Comparison of ENCODE assay signal across 8 mouse cellular contexts in the genomic region with DNA sequence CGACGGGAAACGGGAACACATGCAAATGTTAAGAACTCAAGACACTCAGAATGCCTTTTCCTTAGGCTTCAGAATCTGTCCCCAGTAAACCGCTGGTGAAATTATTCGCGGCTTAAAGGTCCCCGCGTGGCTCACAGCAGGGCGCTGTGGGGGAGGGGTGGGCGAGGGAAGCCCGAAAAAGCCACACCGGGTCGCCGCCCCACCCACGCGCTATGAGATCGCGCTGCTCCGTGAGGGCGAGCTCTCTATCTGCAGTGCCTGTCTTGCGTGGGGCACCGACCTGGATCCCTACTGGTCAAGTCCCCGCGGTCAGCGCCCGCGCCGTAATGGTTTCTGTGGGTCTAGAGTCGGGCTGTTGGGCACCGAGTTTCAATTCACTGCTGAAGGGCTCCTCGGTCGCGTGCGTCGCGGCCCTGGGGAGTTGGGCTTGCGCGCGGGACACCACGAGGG. TPM values are rescaled to one million over a fixed set of nuclear protein-coding genes. Genes with fewer than 3 reads are reported as not detected.
DNase-seq lines count a peak whose midpoint lies in the region; ATAC-seq and TF ChIP-seq lines count a peak whose summit lies in the region.

No protein-coding gene starts in this region.

- no peak for TF ChIP-seq CTCF in cortical plate, adult 2 months (IDR thresholded peaks at IDR 0.05; ENCODE audit: extremely low read depth, insufficient read depth, low read length)
- no peak for TF ChIP-seq CTCF in small intestine, adult 2 months (IDR thresholded peaks at IDR 0.05; ENCODE audit: extremely low read depth, insufficient read length, insufficient replicate concordance, low read depth, low read length)

- ATAC-seq in heart, embryonic 12.5 days (ENCODE audit: insufficient number of reproducible peaks, low FRiP score), result no peak

- H3K27me3 ChIP-seq in heart, embryonic 12.5 days (replicated peaks), result no peaks in the 10 kb centered on the region
- peaks cover 35% of the 10 kb centered on the region for H3K27me3 ChIP-seq in small intestine, adult 2 months (ENCODE audit: control insufficient read depth, insufficient read depth, low read length)

- H3K4me2 ChIP-seq in heart, embryonic 12.5 days, result peak overlapping the region; percentile 93

- H3K27ac ChIP-seq in heart, embryonic 12.5 days (ENCODE audit: poor library complexity, severe bottlenecking), result peak overlapping the region; percentile 72
- H3K27ac ChIP-seq in cortical plate, adult 2 months (ENCODE audit: insufficient read depth, low read length), result peak overlapping the region; percentile 96
- no peak overlapping the region for H3K27ac ChIP-seq in small intestine, adult 2 months (ENCODE audit: insufficient read depth, low read depth, low read length)

- H3K36me3 ChIP-seq in heart, embryonic 12.5 days, result 0 out of 2 replicates have a peak, but pooled peaks cover 2% of the 10 kb centered on the region
- H3K36me3 ChIP-seq in small intestine, adult 2 months (ENCODE audit: control insufficient read depth, insufficient read depth, low read length), result no peaks in the 10 kb centered on the region

- no peak for DNase-seq in heart, adult 8-10 months (ENCODE audit: low spot score)
- peak; percentile 55 for DNase-seq in heart, postnatal 4 days
- peak; percentile 52 to 59 for DNase-seq in layer of hippocampus, postnatal 36 days
- peak; percentile 5 for DNase-seq in lung, postnatal 25 days (ENCODE audit: low spot score)
- DNase-seq in spleen, postnatal 36 days (ENCODE audit: low spot score in 2 of 2), result no peak

- peak overlapping the region; percentile 85 for H3K9ac ChIP-seq in heart, embryonic 12.5 days

- WGBS in heart, embryonic 12.5 days, result under 1% methylated on average over 39 of the region's 40 CpGs
- 2% methylated on average over 40 of the region's 40 CpGs for WGBS in small intestine, adult 2 months

- peak overlapping the region; percentile 76 for H3K4me3 ChIP-seq in heart, embryonic 12.5 days
- H3K4me3 ChIP-seq in cortical plate, adult 2 months (ENCODE audit: insufficient read depth, low read length), result peak overlapping the region; percentile 70
- peak overlapping the region; percentile 51 for H3K4me3 ChIP-seq in small intestine, adult 2 months (ENCODE audit: low read depth, low read length)

- no peak for TF ChIP-seq POLR2A in cortical plate, adult 2 months (IDR thresholded peaks at IDR 0.05; ENCODE audit: extremely low read depth, insufficient read depth, low read length)
- no peak for TF ChIP-seq POLR2A in small intestine, adult 2 months (IDR thresholded peaks at IDR 0.05; ENCODE audit: low read depth, low read length)

- H3K9me3 ChIP-seq in heart, embryonic 12.5 days (replicated peaks), result no peaks in the 10 kb centered on the region

- peaks cover 2% of the 10 kb centered on the region; the same call in 1 of the 2 replicates for H3K4me1 ChIP-seq in heart, embryonic 12.5 days (replicated peaks)
- no peaks in the 10 kb centered on the region for H3K4me1 ChIP-seq in cortical plate, adult 2 months (ENCODE audit: control insufficient read depth, insufficient read depth, low read length)
- peaks cover 7% of the 10 kb centered on the region for H3K4me1 ChIP-seq in small intestine, adult 2 months (ENCODE audit: control insufficient read depth, insufficient read depth, insufficient read length, low read length)

RNA-seq across cellular contexts. Expression of a gene that starts 3.6 kb away (rescaled TPM):
- polyA plus RNA-seq in heart, embryonic 12.5 days (2016; fragmentation: Nextera tagmentation; extraction: Ambion mirVana), result 25.1 and 27.5 TPM in 2 replicates
- under 1 TPM in 3 of 4 experiments, not detected in 1; 0.03 TPM for total RNA-seq in heart, adult 8-10 months (2022)
- 5.3 and 5.8 TPM in 2 replicates for polyA plus RNA-seq in cortical plate, adult 2 months (2012; rRNA removed)
- total RNA-seq in heart, postnatal 4 days (2021), result 1 to 10 TPM; 6.0 to 6.3 TPM
- total RNA-seq in layer of hippocampus, postnatal 36 days (2021), result 10 to 100 TPM; 24.5 to 25.5 TPM
- polyA plus RNA-seq in small intestine, adult 2 months (2012; rRNA removed), result 0.10 and 0.13 TPM in 2 replicates

Comparison
In these comparisons a context has a peak if more than half of its experiments do, and no peak if none do; other contexts are left out.
1. DNase-seq: peak in heart, postnatal 4 days (single experiment), layer of hippocampus, postnatal 36 days (2 of 2) and lung, postnatal 25 days (single experiment); none in heart, adult 8-10 months (single experiment) and spleen, postnatal 36 days (0 of 2).
2. RNA of a gene that starts 3.6 kb away (total RNA-seq): 24.5 to 25.5 TPM in layer of hippocampus, postnatal 36 days and 6.0 to 6.3 TPM in heart, postnatal 4 days; 0.03 TPM in heart, adult 8-10 months; every median in the first group is over 4 times any median in the second.
3. Peak in every context shown above with its lines, with median percentiles within 50 percentile points of each other: H3K4me3 ChIP-seq.